Mouse (Mus musculus): ENCODE data around the gene Stat5b. TPM values are rescaled to one million over a fixed set of nuclear protein-coding genes. Genes with fewer than 3 reads are reported as not detected.

Gene Stat5b
- polyA plus RNA-seq, 1 experiment from 2014 or later, result 19.8 TPM

DNA sequence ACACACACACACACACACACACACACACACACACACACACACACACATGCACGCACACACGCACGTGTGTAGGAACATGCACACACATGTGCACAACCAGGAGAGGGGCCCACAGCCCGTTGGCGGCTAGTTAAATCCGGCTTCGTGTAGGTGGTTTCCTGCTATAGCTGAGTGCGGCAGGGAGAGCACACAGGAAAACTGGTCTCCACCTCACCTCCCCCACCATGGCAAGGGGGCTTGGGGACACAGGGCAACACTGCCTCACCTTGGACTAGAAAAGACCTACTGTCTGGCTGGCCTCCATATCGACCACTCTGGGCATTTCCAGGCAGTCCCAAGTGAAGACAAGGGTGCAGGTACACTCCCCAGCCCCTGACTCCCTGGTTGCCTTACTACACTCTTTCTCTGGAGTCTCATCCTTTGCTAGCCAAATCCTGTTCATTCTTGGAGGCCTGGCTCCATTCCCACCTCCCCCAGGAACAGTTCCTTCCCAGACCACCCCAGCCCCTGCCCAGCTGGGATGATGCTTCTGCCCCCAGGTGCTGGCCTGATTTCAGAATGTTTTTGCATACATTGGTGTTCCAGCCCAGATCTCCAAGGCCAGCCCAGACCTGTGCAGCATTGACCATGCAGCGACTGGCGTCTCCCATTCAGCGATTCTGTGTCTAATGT is 96.4 kb downstream of the Stat5b start:
- Histone ChIP-seq H3K27me3 (ENCODE audit: control insufficient read depth, insufficient read depth, low read length) (peaks cover 18% of the 10 kb centered on the region), H3K4me1 (ENCODE audit: control insufficient read depth, insufficient read depth, low read length) (no peaks in the 10 kb centered on the region), H3K27ac (ENCODE audit: low read depth, low read length) (no peak overlapping the region), H3K36me3 (ENCODE audit: control insufficient read depth, insufficient read depth, low read length) (no peaks in the 10 kb centered on the region), H3K9me3 (ENCODE audit: control insufficient read depth, low read length) (no peaks in the 10 kb centered on the region), H3K4me3 (ENCODE audit: low read length) (no peak overlapping the region), H3K4me2 (replicated peaks; ENCODE audit: low read depth, low read length) (no peak overlapping the region), H3K9ac (ENCODE audit: low read depth, low read length) (no peak overlapping the region)
- ATAC-seq (ENCODE audit: low FRiP score, low TSS enrichment), result no peak
- 85% methylated on average over 9 of the region's 12 CpGs for WGBS

DNA sequence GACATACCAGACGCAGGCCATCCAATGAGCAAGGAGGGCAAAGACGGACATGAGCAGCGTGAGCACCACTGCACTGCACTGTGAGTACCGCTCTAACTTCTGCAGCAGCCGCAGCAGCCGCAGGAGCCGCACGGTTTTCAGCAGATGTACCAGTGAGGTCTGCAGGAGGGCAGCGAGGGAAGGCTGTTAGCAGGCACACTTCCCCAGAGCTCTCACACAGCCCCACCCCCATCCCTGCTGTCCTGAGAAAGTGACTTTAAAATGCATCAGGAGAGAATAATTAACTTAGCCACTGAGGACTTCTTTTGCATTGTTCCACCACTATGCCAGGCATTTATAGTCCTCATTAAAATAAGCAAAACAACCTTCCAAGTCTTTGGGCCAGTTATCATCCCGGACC is 98.2 kb downstream of the Stat5b start:
- no peaks in the 10 kb centered on the region for H3K4me1 ChIP-seq (ENCODE audit: control insufficient read depth, insufficient read depth, low read length)
- no peak overlapping the region for H3K27ac ChIP-seq (ENCODE audit: low read depth, low read length)
- no peak overlapping the region for H3K9ac ChIP-seq (ENCODE audit: low read depth, low read length)
- 20% methylated on average over 10 of the region's 10 CpGs for WGBS
- H3K27me3 ChIP-seq (ENCODE audit: control insufficient read depth, insufficient read depth, low read length), result peaks cover 12% of the 10 kb centered on the region; the same call in 1 of the 2 replicates
- no peak for ATAC-seq (ENCODE audit: low FRiP score, low TSS enrichment)
- H3K9me3 ChIP-seq (ENCODE audit: control insufficient read depth, low read length), result no peaks in the 10 kb centered on the region
- H3K4me2 ChIP-seq (replicated peaks; ENCODE audit: low read depth, low read length), result no peak overlapping the region
- H3K4me3 ChIP-seq (ENCODE audit: low read length), result no peak overlapping the region
- no peaks in the 10 kb centered on the region for H3K36me3 ChIP-seq (ENCODE audit: control insufficient read depth, insufficient read depth, low read length)

DNA sequence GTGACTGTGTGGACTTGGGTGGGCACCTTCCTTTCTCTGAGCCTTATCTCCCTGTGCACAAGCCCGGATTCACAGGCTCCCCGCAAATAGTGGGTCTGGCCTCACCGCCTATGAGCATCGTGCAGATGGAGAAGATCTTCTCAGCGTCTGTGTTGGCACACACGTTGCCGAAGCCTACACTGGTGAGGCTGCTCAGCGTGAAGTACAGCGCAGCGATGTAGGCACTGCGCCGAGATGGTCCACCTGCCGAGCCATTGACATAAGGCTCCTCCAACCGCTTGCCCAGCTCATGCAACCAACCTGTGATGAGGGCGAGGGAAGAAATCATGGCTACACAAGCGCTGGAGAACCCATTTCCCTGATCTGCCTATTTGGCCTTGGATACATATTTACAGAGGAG is 100.4 kb downstream of the Stat5b start:
- H3K9ac ChIP-seq (ENCODE audit: low read depth, low read length), result no peak overlapping the region
- ATAC-seq (ENCODE audit: low FRiP score, low TSS enrichment), result no peak
- H3K4me3 ChIP-seq (ENCODE audit: low read length), result no peak overlapping the region
- no peak overlapping the region for H3K27ac ChIP-seq (ENCODE audit: low read depth, low read length)
- 87% methylated on average over 16 of the region's 16 CpGs for WGBS
- no peaks in the 10 kb centered on the region for H3K36me3 ChIP-seq (ENCODE audit: control insufficient read depth, insufficient read depth, low read length)
- H3K4me2 ChIP-seq (replicated peaks; ENCODE audit: low read depth, low read length), result no peak overlapping the region
- H3K27me3 ChIP-seq (ENCODE audit: control insufficient read depth, insufficient read depth, low read length), result peaks cover 12% of the 10 kb centered on the region; the same call in 1 of the 2 replicates
- H3K4me1 ChIP-seq (ENCODE audit: control insufficient read depth, insufficient read depth, low read length), result no peaks in the 10 kb centered on the region
- no peaks in the 10 kb centered on the region for H3K9me3 ChIP-seq (ENCODE audit: control insufficient read depth, low read length)

DNA sequence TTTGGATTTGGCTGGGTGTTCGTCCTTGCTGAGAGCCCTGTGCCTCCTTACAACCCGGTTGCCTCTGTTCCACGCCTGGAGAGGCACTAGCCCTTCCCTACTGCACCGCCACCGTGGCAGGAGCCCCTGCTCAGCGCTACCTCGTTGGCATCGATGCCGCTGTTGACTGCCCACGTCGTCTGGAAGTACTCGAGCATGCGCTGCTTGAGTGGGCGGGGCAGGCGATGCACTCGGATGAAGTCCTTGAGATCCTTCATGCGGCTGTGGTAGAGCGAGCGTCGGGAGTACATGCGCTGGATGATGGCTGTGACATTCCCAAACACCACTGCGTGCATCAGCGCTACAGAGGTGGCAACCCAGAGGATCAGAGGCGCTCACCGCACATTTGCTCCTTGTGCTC is 101.1 kb downstream of the Stat5b start:
- H3K4me2 ChIP-seq (replicated peaks; ENCODE audit: low read depth, low read length), result no peak overlapping the region
- no peak overlapping the region for H3K27ac ChIP-seq (ENCODE audit: low read depth, low read length)
- 43% methylated on average over 25 of the region's 25 CpGs for WGBS
- H3K9ac ChIP-seq (ENCODE audit: low read depth, low read length), result no peak overlapping the region
- no peak for ATAC-seq (ENCODE audit: low FRiP score, low TSS enrichment)
- no peaks in the 10 kb centered on the region for H3K36me3 ChIP-seq (ENCODE audit: control insufficient read depth, insufficient read depth, low read length)
- no peaks in the 10 kb centered on the region for H3K9me3 ChIP-seq (ENCODE audit: control insufficient read depth, low read length)
- H3K27me3 ChIP-seq (ENCODE audit: control insufficient read depth, insufficient read depth, low read length), result peaks cover 12% of the 10 kb centered on the region; the same call in 1 of the 2 replicates
- H3K4me3 ChIP-seq (ENCODE audit: low read length), result no peak overlapping the region
- no peaks in the 10 kb centered on the region for H3K4me1 ChIP-seq (ENCODE audit: control insufficient read depth, insufficient read depth, low read length)

DNA sequence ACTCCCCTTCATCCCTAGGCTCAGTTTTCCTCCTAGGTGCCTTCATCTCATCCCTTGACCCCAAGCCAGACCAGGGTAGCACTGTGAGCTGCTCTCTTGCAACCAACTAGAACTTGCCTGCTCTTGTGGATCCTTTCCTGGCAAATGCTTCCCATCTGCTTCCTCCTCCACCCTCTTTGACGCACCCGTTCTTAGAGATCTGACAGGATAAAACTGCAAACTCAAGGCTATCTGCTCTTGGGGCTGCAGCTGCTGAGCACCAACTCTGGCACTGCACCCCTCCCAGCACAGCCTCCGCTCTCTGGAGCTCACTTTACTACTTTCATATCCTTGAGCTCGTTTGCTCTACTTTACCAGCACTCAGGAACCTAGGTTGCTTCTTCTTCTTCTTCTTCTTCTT is 101.9 kb downstream of the Stat5b start:
- Histone ChIP-seq H3K4me3 (ENCODE audit: low read length) (no peak overlapping the region), H3K27ac (ENCODE audit: low read depth, low read length) (no peak overlapping the region), H3K4me1 (ENCODE audit: control insufficient read depth, insufficient read depth, low read length) (no peaks in the 10 kb centered on the region), H3K9ac (ENCODE audit: low read depth, low read length) (no peak overlapping the region), H3K4me2 (replicated peaks; ENCODE audit: low read depth, low read length) (no peak overlapping the region), H3K9me3 (ENCODE audit: control insufficient read depth, low read length) (no peaks in the 10 kb centered on the region), H3K27me3 (ENCODE audit: control insufficient read depth, insufficient read depth, low read length) (peaks cover 12% of the 10 kb centered on the region; the same call in 1 of the 2 replicates), H3K36me3 (ENCODE audit: control insufficient read depth, insufficient read depth, low read length) (no peaks in the 10 kb centered on the region)
- 77% methylated on average over 4 of the region's 4 CpGs for WGBS
- no peak for ATAC-seq (ENCODE audit: low FRiP score, low TSS enrichment)

DNA sequence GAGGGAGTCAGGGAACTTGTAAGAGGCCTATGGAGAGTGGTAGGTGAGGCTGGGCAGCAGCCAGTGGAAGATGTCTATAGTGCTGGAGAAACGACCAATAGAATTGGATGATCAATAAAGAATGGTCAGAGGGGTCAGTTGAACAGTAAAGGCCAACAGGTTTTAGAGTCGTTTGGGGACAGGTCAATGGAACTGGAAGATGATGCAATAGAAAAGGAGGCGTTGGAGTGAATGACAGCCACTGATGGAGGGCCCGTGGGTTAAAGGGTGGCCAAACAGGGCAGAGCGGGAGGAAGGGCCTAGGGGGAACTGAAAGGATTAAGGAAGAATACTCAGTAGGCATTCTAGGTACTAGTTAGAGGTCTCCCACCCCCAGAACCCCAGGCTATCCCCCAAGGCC is 103.4 kb downstream of the Stat5b start:
- Histone ChIP-seq H3K4me2 (replicated peaks; ENCODE audit: low read depth, low read length) (no peak overlapping the region), H3K9ac (ENCODE audit: low read depth, low read length) (no peak overlapping the region), H3K27ac (ENCODE audit: low read depth, low read length) (no peak overlapping the region), H3K4me1 (ENCODE audit: control insufficient read depth, insufficient read depth, low read length) (no peaks in the 10 kb centered on the region), H3K36me3 (ENCODE audit: control insufficient read depth, insufficient read depth, low read length) (no peaks in the 10 kb centered on the region), H3K4me3 (ENCODE audit: low read length) (no peak overlapping the region), H3K9me3 (ENCODE audit: control insufficient read depth, low read length) (no peaks in the 10 kb centered on the region), H3K27me3 (ENCODE audit: control insufficient read depth, insufficient read depth, low read length) (peaks cover 12% of the 10 kb centered on the region; the same call in 1 of the 2 replicates)
- ATAC-seq (ENCODE audit: low FRiP score, low TSS enrichment), result no peak
- WGBS, result 59% methylated on average over 5 of the region's 5 CpGs

DNA sequence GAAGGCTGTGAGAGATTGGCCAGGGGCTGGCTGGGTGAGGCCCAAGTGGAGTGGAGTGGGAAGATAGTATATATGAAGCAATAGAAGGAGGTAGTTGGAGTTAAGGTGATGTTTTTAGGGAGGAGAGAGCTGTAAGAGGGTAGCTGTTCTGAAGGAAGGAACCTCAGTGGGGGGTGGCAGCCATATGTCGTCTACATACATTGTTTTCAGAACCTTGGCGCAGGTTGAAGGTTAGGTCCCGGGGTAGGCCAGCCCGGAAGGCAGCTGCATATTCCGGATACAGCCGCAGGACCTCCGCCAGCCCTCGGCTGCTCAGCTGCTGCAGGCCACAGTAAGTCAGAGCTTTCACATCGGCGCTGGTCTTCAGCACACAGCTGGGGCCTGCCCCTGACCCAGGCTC is 104.0 kb downstream of the Stat5b start:
- H3K27ac ChIP-seq (ENCODE audit: low read depth, low read length), result no peak overlapping the region
- no peaks in the 10 kb centered on the region for H3K4me1 ChIP-seq (ENCODE audit: control insufficient read depth, insufficient read depth, low read length)
- H3K9me3 ChIP-seq (ENCODE audit: control insufficient read depth, low read length), result no peaks in the 10 kb centered on the region
- H3K4me2 ChIP-seq (replicated peaks; ENCODE audit: low read depth, low read length), result no peak overlapping the region
- 79% methylated on average over 10 of the region's 10 CpGs for WGBS
- no peak overlapping the region for H3K4me3 ChIP-seq (ENCODE audit: low read length)
- H3K27me3 ChIP-seq (ENCODE audit: control insufficient read depth, insufficient read depth, low read length), result peaks cover 12% of the 10 kb centered on the region; the same call in 1 of the 2 replicates
- no peak for ATAC-seq (ENCODE audit: low FRiP score, low TSS enrichment)
- H3K9ac ChIP-seq (ENCODE audit: low read depth, low read length), result no peak overlapping the region
- H3K36me3 ChIP-seq (ENCODE audit: control insufficient read depth, insufficient read depth, low read length), result no peaks in the 10 kb centered on the region

DNA sequence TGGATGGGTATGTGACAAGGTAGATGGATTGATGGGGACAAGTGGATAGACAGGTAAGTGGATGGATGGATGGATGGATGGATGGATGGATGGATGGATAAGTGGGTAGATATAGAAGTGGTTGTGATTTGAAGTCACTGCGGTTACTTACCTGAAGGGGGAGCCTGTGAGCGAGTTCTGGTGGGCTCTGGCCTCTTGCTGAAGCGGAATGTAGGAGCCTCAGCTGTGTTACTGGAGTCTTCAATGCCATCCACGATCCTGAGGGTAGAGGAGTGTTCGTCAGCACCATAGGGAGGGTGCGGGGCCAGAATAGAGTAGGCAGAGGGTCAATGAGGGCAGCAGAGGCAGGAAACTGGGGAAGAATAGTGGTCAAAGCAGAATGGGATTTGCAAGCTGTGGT is 105.4 kb downstream of the Stat5b start:
- ATAC-seq (ENCODE audit: low FRiP score, low TSS enrichment), result no peak

DNA sequence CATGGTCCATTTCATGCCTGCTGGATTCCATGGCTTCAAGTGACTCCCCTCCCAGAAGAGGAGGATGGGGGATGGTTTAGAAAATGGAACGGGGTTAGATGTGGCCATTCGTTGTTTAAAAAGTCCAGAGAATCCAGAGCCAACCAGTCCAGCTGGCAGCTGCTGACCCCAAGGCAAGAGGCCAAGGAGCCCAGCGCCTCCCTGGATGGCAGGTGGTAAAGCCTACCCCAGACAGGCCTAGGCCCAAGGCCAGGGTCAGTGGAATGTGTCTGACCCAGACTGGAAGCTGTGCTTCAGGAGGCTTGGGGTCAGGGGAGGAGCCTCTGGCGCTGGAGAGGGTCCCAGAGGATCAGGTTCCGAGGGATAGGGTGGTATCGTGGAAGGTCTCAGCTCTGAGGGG is 109.2 kb downstream of the Stat5b start:
- no peak overlapping the region for H3K4me2 ChIP-seq (replicated peaks; ENCODE audit: low read depth, low read length)
- peaks cover 11% of the 10 kb centered on the region; the same call in 1 of the 2 replicates for H3K4me1 ChIP-seq (ENCODE audit: control insufficient read depth, insufficient read depth, low read length)
- no peak overlapping the region for H3K4me3 ChIP-seq (ENCODE audit: low read length)
- no peak overlapping the region for H3K9ac ChIP-seq (ENCODE audit: low read depth, low read length)
- no peak for ATAC-seq (ENCODE audit: low FRiP score, low TSS enrichment)
- H3K27ac ChIP-seq (ENCODE audit: low read depth, low read length), result no peak overlapping the region
- no peaks in the 10 kb centered on the region for H3K27me3 ChIP-seq (ENCODE audit: control insufficient read depth, insufficient read depth, low read length)
- H3K36me3 ChIP-seq (ENCODE audit: control insufficient read depth, insufficient read depth, low read length), result no peaks in the 10 kb centered on the region
- no peaks in the 10 kb centered on the region for H3K9me3 ChIP-seq (ENCODE audit: control insufficient read depth, low read length)
- 55% methylated on average over 6 of the region's 6 CpGs for WGBS

More for the DNA sequence above, 105.4 kb downstream of the Stat5b start:
- no peak overlapping the region for H3K4me2 ChIP-seq (replicated peaks; ENCODE audit: low read depth, low read length)
- no peaks in the 10 kb centered on the region for H3K4me1 ChIP-seq (ENCODE audit: control insufficient read depth, insufficient read depth, low read length)
- H3K9ac ChIP-seq (ENCODE audit: low read depth, low read length), result no peak overlapping the region
- H3K9me3 ChIP-seq (ENCODE audit: control insufficient read depth, low read length), result no peaks in the 10 kb centered on the region
- H3K27me3 ChIP-seq (ENCODE audit: control insufficient read depth, insufficient read depth, low read length), result peaks cover 9% of the 10 kb centered on the region; the same call in 1 of the 2 replicates
- no peaks in the 10 kb centered on the region for H3K36me3 ChIP-seq (ENCODE audit: control insufficient read depth, insufficient read depth, low read length)
- WGBS, result 17% methylated on average over 6 of the region's 6 CpGs
- H3K4me3 ChIP-seq (ENCODE audit: low read length), result no peak overlapping the region
- no peak overlapping the region for H3K27ac ChIP-seq (ENCODE audit: low read depth, low read length)
